Mouse (Mus musculus): ENCODE data around the gene Islr. TPM values are rescaled to one million over a fixed set of nuclear protein-coding genes. Genes with fewer than 3 reads are reported as not detected.

Islr gene
- polyA plus RNA-seq, 1 experiment from 2014 or later, result 109 TPM

GRCm38 (mm10) chr9:58218539-58218938 lies 14.4 kb upstream of the Islr start:
- no peak overlapping the region for H3K27ac ChIP-seq
- WGBS, result 85% methylated on average over 3 of the region's 3 CpGs
- no peak overlapping the region for H3K4me3 ChIP-seq (replicated peaks)
- peaks cover 19% of the 10 kb centered on the region for H3K4me1 ChIP-seq (replicated peaks)
- H3K9ac ChIP-seq (replicated peaks), result no peak overlapping the region
- H3K27me3 ChIP-seq, result no peaks in the 10 kb centered on the region
- H3K36me3 ChIP-seq, result peaks cover 43% of the 10 kb centered on the region
- H3K9me3 ChIP-seq, result no peaks in the 10 kb centered on the region
- no peak for ATAC-seq (ENCODE audit: insufficient number of reproducible peaks, insufficient read depth, low FRiP score, low TSS enrichment, low read depth)
- no peak overlapping the region for H3K4me2 ChIP-seq

- 57% methylated on average over 6 of the region's 6 CpGs for WGBS
- Histone ChIP-seq H3K9me3 (no peaks in the 10 kb centered on the region), H3K27me3 (peaks cover 8% of the 10 kb centered on the region), H3K9ac (replicated peaks) (no peak overlapping the region), H3K27ac (no peak overlapping the region), H3K36me3 (peaks cover 25% of the 10 kb centered on the region), H3K4me1 (replicated peaks) (peaks cover 22% of the 10 kb centered on the region), H3K4me3 (replicated peaks) (no peak overlapping the region), H3K4me2 (no peak overlapping the region)
- ATAC-seq (ENCODE audit: insufficient number of reproducible peaks, insufficient read depth, low FRiP score, low TSS enrichment, low read depth), result no peak
These were observed 12.3 kb upstream of the Islr start for GRCm38 (mm10) chr9:58216402-58216801.

GRCm38 (mm10) chr9:58214519-58215180 lies 10.5 kb upstream of the Islr start:
- H3K27me3 ChIP-seq, result peaks cover 8% of the 10 kb centered on the region
- no peak overlapping the region for H3K4me2 ChIP-seq
- H3K9ac ChIP-seq (replicated peaks), result no peak overlapping the region
- no peak overlapping the region for H3K27ac ChIP-seq
- peaks cover 11% of the 10 kb centered on the region for H3K36me3 ChIP-seq
- peaks cover 19% of the 10 kb centered on the region for H3K4me1 ChIP-seq (replicated peaks)
- ATAC-seq (ENCODE audit: insufficient number of reproducible peaks, insufficient read depth, low FRiP score, low TSS enrichment, low read depth), result 0 out of 2 replicates have a peak, but pooled peaks have one; percentile 23
- 63% methylated on average over 8 of the region's 8 CpGs for WGBS
- H3K4me3 ChIP-seq (replicated peaks), result no peak overlapping the region
- H3K9me3 ChIP-seq, result no peaks in the 10 kb centered on the region

GRCm38 (mm10) chr9:58213865-58214264 lies 9.8 kb upstream of the Islr start:
- Histone ChIP-seq H3K27me3 (peaks cover 8% of the 10 kb centered on the region), H3K4me2 (no peak overlapping the region), H3K27ac (no peak overlapping the region), H3K9me3 (no peaks in the 10 kb centered on the region), H3K4me1 (replicated peaks) (peaks cover 19% of the 10 kb centered on the region), H3K36me3 (peaks cover 3% of the 10 kb centered on the region; the same call in 1 of the 2 replicates), H3K4me3 (replicated peaks) (no peak overlapping the region), H3K9ac (replicated peaks) (no peak overlapping the region)
- WGBS, result 5% methylated on average over 5 of the region's 5 CpGs
- no peak for ATAC-seq (ENCODE audit: insufficient number of reproducible peaks, insufficient read depth, low FRiP score, low TSS enrichment, low read depth)

GRCm38 (mm10) chr9:58213377-58213776 lies 9.3 kb upstream of the Islr start:
- no peak overlapping the region for H3K4me3 ChIP-seq (replicated peaks)
- peaks cover 8% of the 10 kb centered on the region for H3K27me3 ChIP-seq
- no peaks in the 10 kb centered on the region for H3K9me3 ChIP-seq
- H3K27ac ChIP-seq, result no peak overlapping the region
- peaks cover 19% of the 10 kb centered on the region for H3K4me1 ChIP-seq (replicated peaks)
- no peak overlapping the region for H3K4me2 ChIP-seq
- ATAC-seq (ENCODE audit: insufficient number of reproducible peaks, insufficient read depth, low FRiP score, low TSS enrichment, low read depth), result no peak
- 64% methylated on average over 5 of the region's 5 CpGs for WGBS
- no peak overlapping the region for H3K9ac ChIP-seq (replicated peaks)
- H3K36me3 ChIP-seq, result no peaks in the 10 kb centered on the region

- Histone ChIP-seq H3K36me3 (no peaks in the 10 kb centered on the region), H3K4me2 (no peak overlapping the region), H3K4me3 (replicated peaks) (no peak overlapping the region), H3K9ac (replicated peaks) (no peak overlapping the region), H3K4me1 (replicated peaks) (peaks cover 14% of the 10 kb centered on the region), H3K9me3 (no peaks in the 10 kb centered on the region), H3K27ac (no peak overlapping the region), H3K27me3 (peaks cover 16% of the 10 kb centered on the region)
- 78% methylated on average over 2 of the region's 2 CpGs for WGBS
- no peak for ATAC-seq (ENCODE audit: insufficient number of reproducible peaks, insufficient read depth, low FRiP score, low TSS enrichment, low read depth)
These were observed 6.2 kb upstream of the Islr start for GRCm38 (mm10) chr9:58210304-58210627.

- Histone ChIP-seq H3K27me3 (peaks cover 22% of the 10 kb centered on the region), H3K9ac (replicated peaks) (no peak overlapping the region), H3K27ac (no peak overlapping the region), H3K4me3 (replicated peaks) (no peak overlapping the region), H3K36me3 (no peaks in the 10 kb centered on the region), H3K4me2 (no peak overlapping the region), H3K4me1 (replicated peaks) (peaks cover 11% of the 10 kb centered on the region), H3K9me3 (no peaks in the 10 kb centered on the region)
- WGBS, result 77% methylated on average over 8 of the region's 8 CpGs
- ATAC-seq (ENCODE audit: insufficient number of reproducible peaks, insufficient read depth, low FRiP score, low TSS enrichment, low read depth), result no peak
These were observed 5.6 kb upstream of the Islr start for GRCm38 (mm10) chr9:58209462-58210303.

- 87% methylated on average over 7 of the region's 7 CpGs for WGBS
- Histone ChIP-seq H3K9me3 (no peaks in the 10 kb centered on the region), H3K27me3 (peaks cover 48% of the 10 kb centered on the region), H3K36me3 (no peaks in the 10 kb centered on the region), H3K9ac (replicated peaks) (no peak overlapping the region), H3K4me2 (no peak overlapping the region), H3K4me3 (replicated peaks) (no peak overlapping the region), H3K4me1 (replicated peaks) (peaks cover 28% of the 10 kb centered on the region), H3K27ac (no peak overlapping the region)
- ATAC-seq (ENCODE audit: insufficient number of reproducible peaks, insufficient read depth, low FRiP score, low TSS enrichment, low read depth), result no peak
These were observed 1.9 kb upstream of the Islr start for GRCm38 (mm10) chr9:58206013-58206412.

- Histone ChIP-seq H3K9me3 (no peaks in the 10 kb centered on the region), H3K27me3 (peaks cover 63% of the 10 kb centered on the region), H3K9ac (replicated peaks) (peak overlapping the region; percentile 8; the same call in 1 of the 2 replicates), H3K27ac (no peak overlapping the region), H3K4me3 (replicated peaks) (peak overlapping the region; percentile 36), H3K4me2 (peak overlapping the region; percentile 53), H3K4me1 (replicated peaks) (peaks cover 38% of the 10 kb centered on the region), H3K36me3 (no peaks in the 10 kb centered on the region)
- 4% methylated on average over 18 of the region's 18 CpGs for WGBS
- peak; percentile 67 for ATAC-seq (ENCODE audit: insufficient number of reproducible peaks, insufficient read depth, low FRiP score, low TSS enrichment, low read depth)
These were observed 418 bp upstream of the Islr start for GRCm38 (mm10) chr9:58204448-58205000.

- peaks cover 54% of the 10 kb centered on the region for H3K4me1 ChIP-seq (replicated peaks)
- peaks cover 80% of the 10 kb centered on the region for H3K27me3 ChIP-seq
- H3K4me2 ChIP-seq, result peak overlapping the region; percentile 53
- ATAC-seq (ENCODE audit: insufficient number of reproducible peaks, insufficient read depth, low FRiP score, low TSS enrichment, low read depth), result no peak
- H3K27ac ChIP-seq, result no peak overlapping the region
- no peaks in the 10 kb centered on the region for H3K9me3 ChIP-seq
- H3K4me3 ChIP-seq (replicated peaks), result peak overlapping the region; percentile 36
- WGBS, result 2% methylated on average over 14 of the region's 14 CpGs
- no peak overlapping the region for H3K9ac ChIP-seq (replicated peaks)
- no peaks in the 10 kb centered on the region for H3K36me3 ChIP-seq
These were observed 1.2 kb downstream of the Islr start for GRCm38 (mm10) chr9:58202676-58203453.

Measured in limb, embryonic 12.5 days (tissue).